Mouse (Mus musculus) heart, embryonic 16.5 days (tissue): ENCODE measurements around the gene Ssh3. TPM values are rescaled to one million over a fixed set of nuclear protein-coding genes. Genes with fewer than 3 reads are reported as not detected.

Source experiments
- ATAC-seq: fragments of 200-750 bp; cut with Nextera tagmentation; replicated peaks from 2 replicates; pipeline ENCODE4 v1.8.0; 2017; ENCODE audit warnings: moderate number of reproducible peaks; ENCODE audit not compliant: insufficient read depth, low FRiP score; ENCODE audit errors: extremely low read depth
- H3K27ac ChIP-seq: fragments of 300-500 bp; sonication (generic); 2 replicates; pipeline ENCODE4 v1.5.1; 2014; ENCODE audit warnings: mild to moderate bottlenecking, low read length, control low read depth, moderate library complexity
- H3K27me3 ChIP-seq: fragments of 300-500 bp; sonication (generic); 2 replicates; pipeline ENCODE4 v1.6.1; 2014; ENCODE audit warnings: low read length, mixed read lengths; ENCODE audit not compliant: control insufficient read depth, insufficient read depth
- H3K36me3 ChIP-seq: fragments of 300-500 bp; sonication (generic); 2 replicates; pipeline ENCODE4 v1.6.1; 2014; ENCODE audit not compliant: control insufficient read depth, insufficient read depth
- H3K4me1 ChIP-seq: fragments of 300-500 bp; sonication (generic); 2 replicates; pipeline ENCODE4 v1.6.1; 2014; ENCODE audit warnings: low read length, mixed read lengths; ENCODE audit not compliant: control insufficient read depth, insufficient read depth
- H3K4me2 ChIP-seq: fragments of 300-500 bp; sonication (generic); 2 replicates; pipeline ENCODE4 v1.6.1; 2014; ENCODE audit warnings: low read depth, mild to moderate bottlenecking, control low read depth, low read length
- H3K4me3 ChIP-seq: fragments of 300-500 bp; sonication (generic); 2 replicates; pipeline ENCODE4 v1.5.1; 2014; ENCODE audit warnings: mild to moderate bottlenecking, control low read depth, low read length
- H3K9ac ChIP-seq: fragments of 300-500 bp; sonication (generic); 2 replicates; pipeline ENCODE4 v1.6.1; 2014; ENCODE audit warnings: low read length, control low read depth
- H3K9me3 ChIP-seq: fragments of 300-500 bp; sonication (generic); replicated peaks from 2 replicates; pipeline ENCODE4 v1.6.1; 2016; ENCODE audit warnings: low read length; ENCODE audit not compliant: control insufficient read depth
- WGBS: fragments of 180-500 bp; shearing (Covaris S2); extraction: QIAGEN DNeasy Blood & Tissue Kit; methylation state at CpG from one replicate; pipeline ENCODE4 v1.1.7; 2014; 5-methylcytosine and 5-hydroxymethylcytosine counted together
- polyA plus RNA-seq: library from polyadenylated mRNA; unstranded; fragments of >200 nt; fragmentation: Nextera tagmentation; extraction: Ambion mirVana; gene quantifications from 2 replicates; pipeline ENCODE4 v1.2.1, GENCODE M21; 2015

The Ssh3 gene
- polyA plus RNA-seq, 1 experiment from 2014 or later: 8.3 TPM

GRCm38 (mm10) chr19:4217855-4218254, 51.1 kb downstream of the Ssh3 start:
- H3K9ac ChIP-seq: no peak overlapping the region

GRCm38 (mm10) chr19:4217140-4217539, 51.8 kb downstream of the Ssh3 start:
- H3K4me2 ChIP-seq: no peak overlapping the region
- H3K27me3 ChIP-seq: peaks cover 29% of the 10 kb centered on the region
- peaks cover 34% of the 10 kb centered on the region for H3K4me1 ChIP-seq
- H3K9ac ChIP-seq: no peak overlapping the region
- no peak overlapping the region for H3K27ac ChIP-seq
- H3K36me3 ChIP-seq: no peaks in the 10 kb centered on the region
- H3K4me3 ChIP-seq: no peak overlapping the region
- H3K9me3 ChIP-seq: no peaks in the 10 kb centered on the region
- 23% methylated on average over 5 of the region's 5 CpGs for WGBS
- no peak for ATAC-seq

More at GRCm38 (mm10) chr19:4217855-4218254, 51.1 kb downstream of the Ssh3 start:
- Histone ChIP-seq H3K4me3 (no peak overlapping the region), H3K9me3 (no peaks in the 10 kb centered on the region), H3K27me3 (peaks cover 28% of the 10 kb centered on the region), H3K27ac (no peak overlapping the region), H3K4me1 (peaks cover 33% of the 10 kb centered on the region), H3K36me3 (no peaks in the 10 kb centered on the region), H3K4me2 (no peak overlapping the region)
- 49% methylated on average over 3 of the region's 3 CpGs for WGBS
- no peak for ATAC-seq

- Histone ChIP-seq H3K4me3 (no peak overlapping the region), H3K4me1 (peaks cover 32% of the 10 kb centered on the region), H3K9ac (no peak overlapping the region), H3K27me3 (peaks cover 34% of the 10 kb centered on the region), H3K27ac (0 out of 2 replicates have a peak overlapping the region, but pooled peaks have one; percentile 25), H3K36me3 (no peaks in the 10 kb centered on the region), H3K9me3 (no peaks in the 10 kb centered on the region), H3K4me2 (peak overlapping the region; percentile 48)
- WGBS: 17% methylated on average over 14 of the region's 14 CpGs
- ATAC-seq: no peak; the same call in 1 of the 2 replicates
Measured at GRCm38 (mm10) chr19:4216041-4216685, 52.8 kb downstream of the Ssh3 start.

- H3K27ac ChIP-seq: peak overlapping the region; percentile 61
- peak overlapping the region; percentile 99 for H3K4me2 ChIP-seq
- WGBS: 3% methylated on average over 16 of the region's 21 CpGs
- H3K9ac ChIP-seq: peak overlapping the region; percentile 84
- H3K4me3 ChIP-seq: peak overlapping the region; percentile 73
- ATAC-seq: no peak
- H3K27me3 ChIP-seq: peaks cover 38% of the 10 kb centered on the region
- peaks cover 25% of the 10 kb centered on the region for H3K4me1 ChIP-seq
- no peaks in the 10 kb centered on the region for H3K36me3 ChIP-seq
- H3K9me3 ChIP-seq: no peaks in the 10 kb centered on the region
Measured at GRCm38 (mm10) chr19:4215451-4215840, 53.5 kb downstream of the Ssh3 start.

DNA sequence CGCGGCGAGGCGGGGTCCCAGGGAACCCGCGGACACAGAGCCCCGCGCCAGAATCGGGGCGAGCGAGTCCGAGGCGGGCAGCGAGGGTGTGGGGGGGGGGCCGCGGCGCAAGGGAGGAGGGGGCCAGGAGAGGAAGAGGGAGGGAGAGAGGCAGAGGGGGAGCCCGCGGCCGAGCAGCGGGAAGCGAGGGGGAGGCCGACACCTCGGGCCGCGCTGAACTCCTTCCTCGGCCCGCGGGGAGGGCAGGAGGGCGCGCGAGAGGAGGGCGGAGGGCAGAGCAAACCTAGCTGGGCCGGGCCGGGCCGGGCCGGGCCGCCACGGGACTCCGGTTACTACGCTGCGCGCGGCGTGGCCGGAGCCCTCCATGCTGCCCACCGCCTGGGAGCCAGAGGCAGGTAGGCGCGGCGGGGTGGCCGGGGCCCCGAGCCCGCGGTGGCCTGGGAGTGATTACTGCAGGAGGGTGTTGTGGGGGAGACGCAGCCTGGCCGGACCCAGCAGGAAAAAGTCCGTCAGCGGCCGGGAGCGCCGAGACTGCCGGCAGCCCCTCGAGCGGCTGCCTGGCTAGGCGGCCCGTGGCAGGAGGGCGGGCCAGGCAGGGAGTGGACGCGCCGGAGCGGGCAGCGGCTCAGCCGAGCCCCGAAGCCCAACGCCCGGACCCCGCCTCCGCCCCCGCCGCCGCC, 54.1 kb downstream of the Ssh3 start:
- H3K4me2 ChIP-seq: peak overlapping the region; percentile 99
- H3K27ac ChIP-seq: peak overlapping the region; percentile 61
- H3K4me3 ChIP-seq: peak overlapping the region; percentile 73
- H3K9ac ChIP-seq: peak overlapping the region; percentile 84
- peaks cover 39% of the 10 kb centered on the region for H3K27me3 ChIP-seq
- peaks cover 19% of the 10 kb centered on the region for H3K4me1 ChIP-seq
- no peaks in the 10 kb centered on the region for H3K9me3 ChIP-seq
- H3K36me3 ChIP-seq: no peaks in the 10 kb centered on the region
- peak; percentile 38 for ATAC-seq
- 0% methylated on average over 69 of the region's 81 CpGs for WGBS

GRCm38 (mm10) chr19:4214071-4214770, 54.8 kb downstream of the Ssh3 start, which contains the start of the genes Clcf1 and AC109138.7:
TSS of gene Clcf1 (plus strand) at chr19:4214238.
TSS of gene AC109138.7 (plus strand) at chr19:4214357.
- Histone ChIP-seq H3K4me2 (peak within 1 kb of the TSS; percentile 99), H3K4me1 (peaks cover 19% of the 10 kb centered on the region), H3K27ac (peak within 1 kb of the TSS; percentile 61), H3K9ac (peak within 1 kb of the TSS; percentile 84), H3K36me3 (no peaks in the 10 kb centered on the region), H3K4me3 (peak within 1 kb of the TSS; percentile 73), H3K27me3 (peaks cover 41% of the 10 kb centered on the region), H3K9me3 (no peaks in the 10 kb centered on the region)
- peak; percentile 45 for ATAC-seq
- WGBS: under 1% methylated on average over 47 of the region's 49 CpGs

DNA sequence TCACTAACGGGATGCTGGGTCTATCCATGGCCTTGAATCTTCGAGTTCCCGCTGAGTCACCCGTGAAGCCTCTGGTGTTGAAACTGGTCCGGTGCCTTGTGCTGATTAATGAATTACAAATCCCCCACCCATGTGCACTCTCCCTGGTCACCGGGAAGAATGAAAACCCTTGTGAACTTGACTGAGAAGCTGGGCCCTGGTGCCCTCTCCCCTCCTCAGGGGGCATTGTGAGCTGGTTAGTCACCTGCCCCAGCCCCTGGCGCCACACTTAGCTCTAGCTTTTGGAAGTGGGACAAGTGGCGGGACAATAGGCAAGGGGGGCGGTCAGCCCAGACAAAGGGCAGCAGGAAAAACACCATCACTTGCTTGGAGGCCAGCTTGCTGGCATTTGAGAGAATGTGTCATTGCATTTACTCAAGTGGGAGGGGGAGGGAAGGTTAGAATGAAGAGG, 55.4 kb downstream of the Ssh3 start:
- no peak overlapping the region for H3K27ac ChIP-seq
- no peaks in the 10 kb centered on the region for H3K9me3 ChIP-seq
- peak overlapping the region; percentile 73 for H3K4me3 ChIP-seq
- peaks cover 19% of the 10 kb centered on the region for H3K4me1 ChIP-seq
- H3K9ac ChIP-seq: no peak overlapping the region
- peak overlapping the region; percentile 99 for H3K4me2 ChIP-seq
- WGBS: 10% methylated on average over 9 of the region's 9 CpGs
- H3K36me3 ChIP-seq: no peaks in the 10 kb centered on the region
- ATAC-seq: no peak
- H3K27me3 ChIP-seq: peaks cover 41% of the 10 kb centered on the region

GRCm38 (mm10) chr19:4211891-4212588, 56.9 kb downstream of the Ssh3 start:
- Histone ChIP-seq H3K4me3 (no peak overlapping the region), H3K4me2 (no peak overlapping the region), H3K9ac (no peak overlapping the region), H3K36me3 (no peaks in the 10 kb centered on the region), H3K9me3 (no peaks in the 10 kb centered on the region), H3K27me3 (peaks cover 40% of the 10 kb centered on the region), H3K27ac (no peak overlapping the region), H3K4me1 (peaks cover 19% of the 10 kb centered on the region)
- 33% methylated on average over 4 of the region's 4 CpGs for WGBS
- no peak for ATAC-seq
